Mouse (Mus musculus): ENCODE results near the gene Rap1b.
"Not testable (repeated sequence)": the region's sequence is repeated elsewhere in the genome, so short reads cannot be mapped to it uniquely, and the experiment has no call there.

- TF ChIP-seq EP300 (optimal IDR thresholded peaks at IDR 0.05); CTCF (IDR thresholded peaks at IDR 0.05; ENCODE audit: low read depth): not testable (repeated sequence)
Measured at GRCm38 (mm10) chr10:117893128-117893527, 47.3 kb upstream of the Rap1b start.

Measured in stomach, postnatal 0 days (tissue).